Mouse (Mus musculus) midbrain, embryonic 13.5 days (tissue): ENCODE measurements around the gene Ccl25. TPM values are rescaled to one million over a fixed set of nuclear protein-coding genes. Genes with fewer than 3 reads are reported as not detected.
"Not testable (repeated sequence)": the region's sequence is repeated elsewhere in the genome, so short reads cannot be mapped to it uniquely, and the experiment has no call there.

Experiments
- ATAC-seq: fragments of 200-750 bp; cut with Nextera tagmentation; 2 replicates; pipeline ENCODE4 v1.8.0; 2017; ENCODE audit warnings: mild to moderate bottlenecking, moderate TSS enrichment, moderate library complexity
- H3K27ac ChIP-seq: fragments of 300-500 bp; sonication (generic); 2 replicates; pipeline ENCODE4 v1.5.1; 2015; ENCODE audit warnings: inconsistent platforms, mild to moderate bottlenecking, moderate library complexity
- H3K27me3 ChIP-seq: fragments of 300-500 bp; sonication (generic); 2 replicates; pipeline ENCODE4 v1.6.1; 2015; ENCODE audit warnings: mild to moderate bottlenecking, inconsistent platforms
- H3K36me3 ChIP-seq: fragments of 300-500 bp; sonication (generic); 2 replicates; pipeline ENCODE4 v1.6.1; 2015; ENCODE audit warnings: mild to moderate bottlenecking, inconsistent platforms
- H3K4me1 ChIP-seq: fragments of 300-500 bp; sonication (generic); replicated peaks from 2 replicates; pipeline ENCODE4 v1.6.1; 2015; ENCODE audit warnings: inconsistent platforms
- H3K4me2 ChIP-seq: fragments of 300-500 bp; sonication (generic); replicated peaks from 2 replicates; pipeline ENCODE4 v1.6.1; 2015; ENCODE audit warnings: moderate library complexity, mild to moderate bottlenecking, inconsistent platforms
- H3K4me3 ChIP-seq: fragments of 300-500 bp; sonication (generic); replicated peaks from 2 replicates; pipeline ENCODE4 v1.5.1; 2015; ENCODE audit warnings: mild to moderate bottlenecking, inconsistent platforms
- H3K9ac ChIP-seq: fragments of 300-500 bp; sonication (generic); replicated peaks from 2 replicates; pipeline ENCODE4 v1.6.1; 2015; ENCODE audit warnings: mild to moderate bottlenecking, inconsistent platforms
- H3K9me3 ChIP-seq: fragments of 300-500 bp; sonication (generic); 2 replicates; pipeline ENCODE4 v1.6.1; 2016; ENCODE audit warnings: mild to moderate bottlenecking, inconsistent platforms
- WGBS: fragments of 180-500 bp; shearing (Covaris S2); methylation state at CpG from one replicate; pipeline ENCODE4 v1.1.7; 2015; 5-methylcytosine and 5-hydroxymethylcytosine counted together
- polyA plus RNA-seq: library from polyadenylated mRNA; unstranded; fragments of >200 nt; fragmentation: Nextera tagmentation; extraction: Ambion mirVana; gene quantifications from 2 replicates; pipeline ENCODE4 v1.2.1, GENCODE M21; 2015

Ccl25 gene
- polyA plus RNA-seq, 1 experiment from 2014 or later: 23.2 TPM

DNA sequence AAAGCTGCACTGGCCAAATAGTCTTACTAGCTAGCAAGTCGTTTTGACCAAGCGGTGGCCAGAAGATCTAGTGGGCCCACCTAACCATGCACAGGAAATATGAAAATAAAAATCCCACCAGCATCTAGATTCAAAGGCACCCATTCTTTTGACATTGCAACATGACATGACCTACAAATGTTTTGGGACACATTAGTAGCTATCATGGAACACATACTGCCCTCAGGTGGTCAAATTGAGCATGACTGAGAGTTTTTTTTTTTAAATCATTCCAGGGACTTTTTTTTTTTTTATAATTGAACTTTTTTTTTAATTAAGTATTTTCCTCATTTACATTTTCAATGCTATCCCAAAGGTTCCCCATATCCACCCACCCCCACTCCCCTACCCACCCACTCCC lies 47.6 kb downstream of the Ccl25 start:
- Histone ChIP-seq H3K9ac (no peak overlapping the region), H3K9me3 (no peaks in the 10 kb centered on the region), H3K4me2 (no peak overlapping the region), H3K27ac (no peak overlapping the region), H3K4me1 (no peaks in the 10 kb centered on the region), H3K27me3 (no peaks in the 10 kb centered on the region), H3K36me3 (no peaks in the 10 kb centered on the region), H3K4me3 (no peak overlapping the region)
- no peak for ATAC-seq
- 73% methylated on average over 2 of the region's 2 CpGs for WGBS

DNA sequence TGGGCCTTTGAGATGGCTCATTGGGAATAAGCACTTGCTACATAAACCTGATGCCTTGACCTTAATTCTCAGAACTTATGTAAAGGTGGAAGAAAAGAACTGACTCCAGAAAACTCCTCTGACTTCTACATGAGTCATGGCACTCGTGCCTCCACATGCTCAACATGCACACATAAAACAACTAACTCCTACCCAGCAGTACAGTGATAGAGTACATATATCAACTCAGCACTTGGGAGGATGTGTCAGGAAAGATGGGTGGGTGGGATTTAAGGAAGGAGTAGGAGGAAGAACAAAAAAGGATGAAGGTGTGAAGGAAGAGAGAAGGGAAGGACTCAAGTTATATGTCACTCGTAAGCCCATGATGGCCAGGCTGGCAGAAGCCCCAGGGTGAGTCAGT lies 76.4 kb downstream of the Ccl25 start:
- H3K4me2 ChIP-seq: no peak overlapping the region
- ATAC-seq: no peak
- WGBS: 87% methylated on average over 2 of the region's 2 CpGs

DNA sequence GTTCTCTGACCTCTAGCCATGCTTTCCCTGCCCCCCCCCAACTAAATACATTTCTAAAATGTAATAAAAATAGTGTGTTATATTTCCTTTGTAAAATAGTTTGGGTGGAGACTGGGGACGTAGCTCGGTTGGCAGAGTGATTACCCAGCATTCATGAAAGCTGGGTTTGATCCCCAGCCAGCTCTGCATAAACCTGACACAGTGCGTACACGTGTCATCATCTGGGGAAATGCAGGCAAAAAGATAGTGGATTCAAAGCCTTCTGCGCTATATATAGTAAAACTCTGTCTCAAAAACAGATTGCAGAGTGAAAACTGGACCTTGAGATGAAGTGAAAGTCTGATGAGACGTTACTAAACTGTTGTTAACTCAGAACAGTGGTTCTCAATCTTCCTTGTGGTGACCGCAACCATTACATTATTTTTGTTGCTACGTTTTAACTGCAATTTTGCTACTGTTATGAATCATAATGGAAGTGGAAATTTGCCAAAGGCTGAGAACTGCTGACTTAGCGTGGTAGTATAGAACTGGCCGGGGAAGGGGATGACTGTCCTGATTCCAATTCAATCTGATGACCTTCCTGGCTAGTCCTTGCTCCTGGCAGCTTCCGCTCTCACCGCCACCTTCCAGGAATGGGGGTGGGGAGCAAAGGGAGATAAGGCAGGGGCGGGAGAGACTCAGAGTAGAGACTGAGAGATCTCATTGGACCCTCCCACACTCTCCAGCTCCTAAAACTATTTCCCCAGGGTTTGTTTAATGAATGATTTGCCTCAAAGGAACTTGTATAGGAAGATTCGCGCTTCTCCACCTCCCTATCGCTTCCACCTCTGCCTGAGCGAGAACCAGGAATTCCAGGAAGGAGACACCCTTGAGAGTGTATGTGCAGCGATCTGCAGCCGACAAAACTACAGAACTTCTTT lies 79.2 kb downstream of the Ccl25 start:
- no peak overlapping the region for H3K27ac ChIP-seq
- 62% methylated on average over 19 of the region's 19 CpGs for WGBS
- H3K4me1 ChIP-seq: no peaks in the 10 kb centered on the region
- H3K4me3 ChIP-seq: peak overlapping the region; percentile 28
- peak; percentile 43; the same call in 1 of the 2 replicates for ATAC-seq
- H3K27me3 ChIP-seq: no peaks in the 10 kb centered on the region
- peak overlapping the region; percentile 48 for H3K4me2 ChIP-seq
- peaks cover 3% of the 10 kb centered on the region; the same call in 1 of the 2 replicates for H3K9me3 ChIP-seq
- H3K9ac ChIP-seq: no peak overlapping the region; the same call in 1 of the 2 replicates
- H3K36me3 ChIP-seq: no peaks in the 10 kb centered on the region

More for the DNA sequence above, 76.4 kb downstream of the Ccl25 start:
- H3K9me3 ChIP-seq: peaks cover 3% of the 10 kb centered on the region; the same call in 1 of the 2 replicates
- no peaks in the 10 kb centered on the region for H3K27me3 ChIP-seq
- H3K36me3 ChIP-seq: no peaks in the 10 kb centered on the region
- H3K27ac ChIP-seq: no peak overlapping the region
- no peaks in the 10 kb centered on the region for H3K4me1 ChIP-seq
- H3K4me3 ChIP-seq: no peak overlapping the region
- H3K9ac ChIP-seq: no peak overlapping the region

DNA sequence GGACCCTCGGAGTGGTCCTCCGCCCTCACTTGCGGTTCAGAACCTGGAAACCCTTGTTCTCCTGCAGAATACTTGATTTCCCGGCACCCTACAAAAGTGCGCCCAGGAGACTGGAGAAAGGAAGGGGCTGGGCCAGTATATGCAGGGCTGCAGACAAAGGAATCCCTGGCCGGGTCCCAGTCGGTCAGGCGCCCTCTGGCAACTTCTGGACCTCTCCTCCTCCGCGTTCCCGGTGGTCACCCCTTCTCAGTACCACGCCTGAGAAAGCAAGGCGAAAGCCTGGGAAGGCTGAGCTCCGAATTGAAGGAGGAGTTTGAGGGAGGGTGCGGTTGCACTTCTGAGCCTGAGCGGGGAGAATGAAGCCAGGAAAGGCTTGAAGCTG lies 79.9 kb downstream of the Ccl25 start:
- no peaks in the 10 kb centered on the region for H3K36me3 ChIP-seq
- H3K27me3 ChIP-seq: no peaks in the 10 kb centered on the region
- H3K9me3 ChIP-seq: peaks cover 3% of the 10 kb centered on the region; the same call in 1 of the 2 replicates
- WGBS: 15% methylated on average over 16 of the region's 16 CpGs
- no peak overlapping the region for H3K27ac ChIP-seq
- H3K4me3 ChIP-seq: peak overlapping the region; percentile 28
- no peaks in the 10 kb centered on the region for H3K4me1 ChIP-seq
- H3K4me2 ChIP-seq: peak overlapping the region; percentile 48
- ATAC-seq: peak; percentile 78
- peak overlapping the region; percentile 3; the same call in 1 of the 2 replicates for H3K9ac ChIP-seq

DNA sequence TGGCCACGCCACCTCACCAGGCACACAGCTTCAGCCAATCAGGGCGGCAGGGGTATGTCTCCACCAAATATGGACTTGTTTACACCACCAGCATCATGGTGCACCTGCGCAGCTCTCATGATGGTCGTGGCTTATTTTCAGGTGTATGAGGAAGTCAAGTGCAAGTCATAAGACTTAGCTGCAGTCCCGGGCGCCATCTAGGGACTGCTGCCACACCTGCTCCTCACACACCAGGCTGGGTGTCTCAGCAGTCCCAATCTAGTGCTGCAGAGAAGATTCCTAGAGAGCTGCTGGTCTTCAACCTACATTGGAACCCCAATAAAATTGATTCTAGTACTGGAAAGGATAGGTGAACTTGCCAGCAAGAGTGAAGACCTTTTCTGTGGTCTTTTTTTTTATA lies 83.4 kb downstream of the Ccl25 start:
- H3K4me2 ChIP-seq, ATAC-seq, H3K9me3 ChIP-seq, H3K4me1 ChIP-seq, H3K9ac ChIP-seq, H3K27me3 ChIP-seq, H3K27ac ChIP-seq, H3K36me3 ChIP-seq, H3K4me3 ChIP-seq: not testable (repeated sequence)
- 72% methylated on average over 6 of the region's 6 CpGs for WGBS

Other genes starting within 250 kb of the Ccl25 start
- 0.23 TPM in 1 of 2 replicates, not detected in the other for gene Cd209f, start 219.4 kb upstream of the Ccl25 start, polyA plus RNA-seq
- not detected in 2 replicates for gene Cd209g, start 191.1 kb upstream of the Ccl25 start, polyA plus RNA-seq
- gene Evi5l, start 158.6 kb upstream of the Ccl25 start, polyA plus RNA-seq: 91.4 and 92.5 TPM in 2 replicates
- 44.2 and 52.1 TPM in 2 replicates for gene Prr36, start 107.8 kb upstream of the Ccl25 start, polyA plus RNA-seq
- gene Lrrc8e, start 98.4 kb upstream of the Ccl25 start, polyA plus RNA-seq: 0.17 TPM in 1 of 2 replicates, not detected in the other
- 33.0 and 36.9 TPM in 2 replicates for gene Map2k7, start 86.5 kb upstream of the Ccl25 start, polyA plus RNA-seq
- gene Gm49320, start 86.3 kb upstream of the Ccl25 start, polyA plus RNA-seq: 0.90 and 1.2 TPM in 2 replicates
- 8.0 and 8.5 TPM in 2 replicates for gene Tgfbr3l, start 77.0 kb upstream of the Ccl25 start, polyA plus RNA-seq
- 62.7 and 64.1 TPM in 2 replicates for gene Snapc2, start 72.1 kb upstream of the Ccl25 start, polyA plus RNA-seq
- gene Ctxn1, start 65.9 kb upstream of the Ccl25 start, polyA plus RNA-seq: 245 and 257 TPM in 2 replicates
- 44.5 and 45.1 TPM in 2 replicates for gene Timm44, start 49.3 kb upstream of the Ccl25 start, polyA plus RNA-seq
- 152 and 163 TPM in 2 replicates for gene Elavl1, start 203 bp downstream of the Ccl25 start, polyA plus RNA-seq
- gene Cers4, start 167.8 kb downstream of the Ccl25 start, polyA plus RNA-seq: 37.6 and 39.5 TPM in 2 replicates